Mouse (Mus musculus) testis, adult 2 months (tissue): Measurements from ENCODE around the gene Krtap4-7.
"Not testable (repeated sequence)": the region's sequence is repeated elsewhere in the genome, so short reads cannot be mapped to it uniquely, and the experiment has no call there.

ENCODE experiments used
- CTCF ChIP-seq: fragments of 200-500 bp; IDR thresholded peaks from 2 replicates; pipeline ENCODE4 v1.5.1; 2012; ENCODE audit warnings: low read depth, mild to moderate bottlenecking, inconsistent platforms, low read length, moderate library complexity; ENCODE audit not compliant: control insufficient read depth, insufficient read depth, insufficient replicate concordance
- POLR2A ChIP-seq: fragments of 200-500 bp; IDR thresholded peaks from 2 replicates; pipeline ENCODE4 v1.6.1; 2012; ENCODE audit warnings: low read depth, mild to moderate bottlenecking, inconsistent platforms, low read length, moderate library complexity; ENCODE audit not compliant: control insufficient read depth

DNA sequence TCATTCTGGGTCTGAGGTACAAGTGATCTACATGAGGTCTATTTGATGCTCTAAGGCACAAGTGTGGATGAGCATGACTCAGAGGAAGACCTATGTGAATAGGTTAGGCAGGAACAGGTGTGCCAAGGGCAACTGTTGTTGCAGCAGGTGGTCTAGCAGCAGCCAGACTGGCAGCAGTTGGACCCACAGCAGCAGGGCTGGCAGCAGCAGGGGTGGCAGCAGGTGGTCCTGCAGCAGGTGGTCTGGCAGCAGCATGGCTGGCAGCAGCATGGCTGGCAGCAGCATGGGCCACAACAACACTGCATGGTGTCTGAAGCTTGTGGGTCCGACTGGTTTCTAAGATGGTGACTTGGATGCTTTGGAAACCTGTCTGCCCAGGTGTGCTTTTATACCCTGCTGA, 41.3 kb upstream of the Krtap4-7 start:
- not testable (repeated sequence) for TF ChIP-seq CTCF, POLR2A
